Mouse (Mus musculus) midbrain, embryonic 13.5 days (tissue): ENCODE results near the gene Elk3. TPM values are rescaled to one million over a fixed set of nuclear protein-coding genes. Genes with fewer than 3 reads are reported as not detected.

Experiments
- ATAC-seq: fragments of 200-750 bp; cut with Nextera tagmentation; 2 replicates; pipeline ENCODE4 v1.8.0; 2017; ENCODE audit warnings: mild to moderate bottlenecking, moderate TSS enrichment, moderate library complexity
- H3K27ac ChIP-seq: fragments of 300-500 bp; sonication (generic); 2 replicates; pipeline ENCODE4 v1.5.1; 2015; ENCODE audit warnings: inconsistent platforms, mild to moderate bottlenecking, moderate library complexity
- H3K27me3 ChIP-seq: fragments of 300-500 bp; sonication (generic); 2 replicates; pipeline ENCODE4 v1.6.1; 2015; ENCODE audit warnings: mild to moderate bottlenecking, inconsistent platforms
- H3K36me3 ChIP-seq: fragments of 300-500 bp; sonication (generic); 2 replicates; pipeline ENCODE4 v1.6.1; 2015; ENCODE audit warnings: mild to moderate bottlenecking, inconsistent platforms
- H3K4me1 ChIP-seq: fragments of 300-500 bp; sonication (generic); replicated peaks from 2 replicates; pipeline ENCODE4 v1.6.1; 2015; ENCODE audit warnings: inconsistent platforms
- H3K4me2 ChIP-seq: fragments of 300-500 bp; sonication (generic); replicated peaks from 2 replicates; pipeline ENCODE4 v1.6.1; 2015; ENCODE audit warnings: moderate library complexity, mild to moderate bottlenecking, inconsistent platforms
- H3K4me3 ChIP-seq: fragments of 300-500 bp; sonication (generic); replicated peaks from 2 replicates; pipeline ENCODE4 v1.5.1; 2015; ENCODE audit warnings: mild to moderate bottlenecking, inconsistent platforms
- H3K9ac ChIP-seq: fragments of 300-500 bp; sonication (generic); replicated peaks from 2 replicates; pipeline ENCODE4 v1.6.1; 2015; ENCODE audit warnings: mild to moderate bottlenecking, inconsistent platforms
- H3K9me3 ChIP-seq: fragments of 300-500 bp; sonication (generic); 2 replicates; pipeline ENCODE4 v1.6.1; 2016; ENCODE audit warnings: mild to moderate bottlenecking, inconsistent platforms
- WGBS: fragments of 180-500 bp; shearing (Covaris S2); methylation state at CpG from one replicate; pipeline ENCODE4 v1.1.7; 2015; 5-methylcytosine and 5-hydroxymethylcytosine counted together
- polyA plus RNA-seq: library from polyadenylated mRNA; unstranded; fragments of >200 nt; fragmentation: Nextera tagmentation; extraction: Ambion mirVana; gene quantifications from 2 replicates; pipeline ENCODE4 v1.2.1, GENCODE M21; 2015

Gene Elk3
- polyA plus RNA-seq, 1 experiment from 2014 or later: 8.5 TPM

- H3K36me3 ChIP-seq: no peaks in the 10 kb centered on the region
- 82% methylated on average over 4 of the region's 4 CpGs for WGBS
- H3K27me3 ChIP-seq: no peaks in the 10 kb centered on the region
- no peak overlapping the region for H3K9ac ChIP-seq
- H3K4me1 ChIP-seq: peaks cover 10% of the 10 kb centered on the region; the same call in 1 of the 2 replicates
- no peak overlapping the region for H3K4me3 ChIP-seq
- H3K27ac ChIP-seq: no peak overlapping the region
- no peak overlapping the region for H3K4me2 ChIP-seq
- ATAC-seq: no peak
- H3K9me3 ChIP-seq: no peaks in the 10 kb centered on the region
Measured at GRCm38 (mm10) chr10:93288336-93288735, 22.6 kb downstream of the Elk3 start.

GRCm38 (mm10) chr10:93287551-93288145 lies 23.3 kb downstream of the Elk3 start:
- no peaks in the 10 kb centered on the region for H3K27me3 ChIP-seq
- H3K27ac ChIP-seq: no peak overlapping the region
- ATAC-seq: no peak
- H3K4me2 ChIP-seq: no peak overlapping the region
- H3K9ac ChIP-seq: no peak overlapping the region
- H3K9me3 ChIP-seq: no peaks in the 10 kb centered on the region
- H3K36me3 ChIP-seq: no peaks in the 10 kb centered on the region
- WGBS: 93% methylated on average over 8 of the region's 8 CpGs
- no peak overlapping the region for H3K4me3 ChIP-seq
- peaks cover 12% of the 10 kb centered on the region for H3K4me1 ChIP-seq

GRCm38 (mm10) chr10:93285489-93285888 lies 25.4 kb downstream of the Elk3 start:
- 91% methylated on average over 5 of the region's 5 CpGs for WGBS
- Histone ChIP-seq H3K4me2 (no peak overlapping the region), H3K9me3 (no peaks in the 10 kb centered on the region), H3K9ac (no peak overlapping the region), H3K27ac (no peak overlapping the region), H3K27me3 (no peaks in the 10 kb centered on the region), H3K4me3 (no peak overlapping the region), H3K36me3 (no peaks in the 10 kb centered on the region), H3K4me1 (peaks cover 18% of the 10 kb centered on the region)
- ATAC-seq: no peak

- H3K4me1 ChIP-seq: peaks cover 15% of the 10 kb centered on the region
- no peak overlapping the region for H3K4me3 ChIP-seq
- H3K9me3 ChIP-seq: no peaks in the 10 kb centered on the region
- no peak overlapping the region for H3K9ac ChIP-seq
- no peaks in the 10 kb centered on the region for H3K36me3 ChIP-seq
- WGBS: 73% methylated on average over 4 of the region's 4 CpGs
- H3K27ac ChIP-seq: no peak overlapping the region
- no peak for ATAC-seq
- no peak overlapping the region for H3K4me2 ChIP-seq
- no peaks in the 10 kb centered on the region for H3K27me3 ChIP-seq
Measured at GRCm38 (mm10) chr10:93283258-93283657, 27.7 kb downstream of the Elk3 start.

- Histone ChIP-seq H3K36me3 (no peaks in the 10 kb centered on the region), H3K4me3 (no peak overlapping the region), H3K9me3 (no peaks in the 10 kb centered on the region), H3K4me1 (peaks cover 15% of the 10 kb centered on the region), H3K27me3 (no peaks in the 10 kb centered on the region), H3K4me2 (no peak overlapping the region), H3K9ac (no peak overlapping the region), H3K27ac (peak overlapping the region; percentile 36; the same call in 1 of the 2 replicates)
- 0 out of 2 replicates have a peak, but pooled peaks have one; percentile 59 for ATAC-seq
- 25% methylated on average over 12 of the region's 12 CpGs for WGBS
Measured at GRCm38 (mm10) chr10:93282526-93282964, 28.4 kb downstream of the Elk3 start.

- Histone ChIP-seq H3K4me3 (no peak overlapping the region), H3K4me2 (no peak overlapping the region), H3K4me1 (peaks cover 28% of the 10 kb centered on the region), H3K36me3 (no peaks in the 10 kb centered on the region), H3K9me3 (no peaks in the 10 kb centered on the region), H3K9ac (no peak overlapping the region), H3K27me3 (no peaks in the 10 kb centered on the region), H3K27ac (no peak overlapping the region)
- 71% methylated on average over 7 of the region's 7 CpGs for WGBS
- no peak for ATAC-seq
Measured at GRCm38 (mm10) chr10:93281092-93281491, 29.8 kb downstream of the Elk3 start.

- H3K4me1 ChIP-seq: peaks cover 33% of the 10 kb centered on the region
- no peak overlapping the region for H3K4me2 ChIP-seq
- H3K9ac ChIP-seq: no peak overlapping the region
- H3K4me3 ChIP-seq: no peak overlapping the region
- no peaks in the 10 kb centered on the region for H3K36me3 ChIP-seq
- no peak overlapping the region for H3K27ac ChIP-seq
- ATAC-seq: no peak
- H3K9me3 ChIP-seq: no peaks in the 10 kb centered on the region
- no peaks in the 10 kb centered on the region for H3K27me3 ChIP-seq
- 85% methylated on average over 12 of the region's 12 CpGs for WGBS
Measured at GRCm38 (mm10) chr10:93280586-93280985, 30.3 kb downstream of the Elk3 start.

- Histone ChIP-seq H3K4me1 (peaks cover 46% of the 10 kb centered on the region), H3K4me2 (no peak overlapping the region), H3K27ac (no peak overlapping the region), H3K27me3 (no peaks in the 10 kb centered on the region), H3K4me3 (no peak overlapping the region), H3K9me3 (no peaks in the 10 kb centered on the region), H3K36me3 (no peaks in the 10 kb centered on the region), H3K9ac (no peak overlapping the region)
- ATAC-seq: no peak
- 93% methylated on average over 9 of the region's 9 CpGs for WGBS
Measured at GRCm38 (mm10) chr10:93279062-93279461, 31.9 kb downstream of the Elk3 start.

- no peaks in the 10 kb centered on the region for H3K9me3 ChIP-seq
- no peak for ATAC-seq
- H3K36me3 ChIP-seq: no peaks in the 10 kb centered on the region
- no peaks in the 10 kb centered on the region for H3K27me3 ChIP-seq
- peaks cover 46% of the 10 kb centered on the region for H3K4me1 ChIP-seq
- H3K27ac ChIP-seq: no peak overlapping the region
- no peak overlapping the region for H3K9ac ChIP-seq
- H3K4me2 ChIP-seq: no peak overlapping the region
- no peak overlapping the region for H3K4me3 ChIP-seq
- WGBS: 81% methylated on average over 8 of the region's 8 CpGs
Measured at GRCm38 (mm10) chr10:93278361-93278760, 32.6 kb downstream of the Elk3 start.

- Histone ChIP-seq H3K9ac (peak overlapping the region; percentile 56), H3K27me3 (no peaks in the 10 kb centered on the region), H3K27ac (peak overlapping the region; percentile 83), H3K4me1 (peaks cover 37% of the 10 kb centered on the region), H3K4me2 (peak overlapping the region; percentile 55), H3K36me3 (no peaks in the 10 kb centered on the region), H3K9me3 (no peaks in the 10 kb centered on the region), H3K4me3 (peak overlapping the region; percentile 36)
- ATAC-seq: no peak
- 64% methylated on average over 9 of the region's 9 CpGs for WGBS
Measured at GRCm38 (mm10) chr10:93276857-93277256, 34.1 kb downstream of the Elk3 start.

- WGBS: 3% methylated on average over 15 of the region's 16 CpGs
- H3K4me3 ChIP-seq: peak overlapping the region; percentile 36
- peak overlapping the region; percentile 55 for H3K4me2 ChIP-seq
- peak overlapping the region; percentile 56 for H3K9ac ChIP-seq
- H3K27me3 ChIP-seq: no peaks in the 10 kb centered on the region
- peak overlapping the region; percentile 83 for H3K27ac ChIP-seq
- no peaks in the 10 kb centered on the region for H3K36me3 ChIP-seq
- H3K4me1 ChIP-seq: peaks cover 37% of the 10 kb centered on the region
- peak; percentile 65 for ATAC-seq
- no peaks in the 10 kb centered on the region for H3K9me3 ChIP-seq
Measured at GRCm38 (mm10) chr10:93276349-93276763, 34.6 kb downstream of the Elk3 start.

GRCm38 (mm10) chr10:93275212-93276136 lies 35.5 kb downstream of the Elk3 start:
- Histone ChIP-seq H3K27me3 (no peaks in the 10 kb centered on the region), H3K4me3 (peak overlapping the region; percentile 36), H3K9ac (peak overlapping the region; percentile 56), H3K4me1 (peaks cover 31% of the 10 kb centered on the region), H3K9me3 (no peaks in the 10 kb centered on the region), H3K27ac (peak overlapping the region; percentile 83), H3K36me3 (no peaks in the 10 kb centered on the region), H3K4me2 (peak overlapping the region; percentile 55)
- ATAC-seq: peak; percentile 92
- WGBS: 28% methylated on average over 25 of the region's 25 CpGs
